Mouse (Mus musculus): Measurements from ENCODE around the gene Dnajc11. TPM values are rescaled to one million over a fixed set of nuclear protein-coding genes. Genes with fewer than 3 reads are reported as not detected.

The Dnajc11 gene
- total RNA-seq, 2 experiments from 2014 or later: 61.8 to 66.6 TPM

DNA sequence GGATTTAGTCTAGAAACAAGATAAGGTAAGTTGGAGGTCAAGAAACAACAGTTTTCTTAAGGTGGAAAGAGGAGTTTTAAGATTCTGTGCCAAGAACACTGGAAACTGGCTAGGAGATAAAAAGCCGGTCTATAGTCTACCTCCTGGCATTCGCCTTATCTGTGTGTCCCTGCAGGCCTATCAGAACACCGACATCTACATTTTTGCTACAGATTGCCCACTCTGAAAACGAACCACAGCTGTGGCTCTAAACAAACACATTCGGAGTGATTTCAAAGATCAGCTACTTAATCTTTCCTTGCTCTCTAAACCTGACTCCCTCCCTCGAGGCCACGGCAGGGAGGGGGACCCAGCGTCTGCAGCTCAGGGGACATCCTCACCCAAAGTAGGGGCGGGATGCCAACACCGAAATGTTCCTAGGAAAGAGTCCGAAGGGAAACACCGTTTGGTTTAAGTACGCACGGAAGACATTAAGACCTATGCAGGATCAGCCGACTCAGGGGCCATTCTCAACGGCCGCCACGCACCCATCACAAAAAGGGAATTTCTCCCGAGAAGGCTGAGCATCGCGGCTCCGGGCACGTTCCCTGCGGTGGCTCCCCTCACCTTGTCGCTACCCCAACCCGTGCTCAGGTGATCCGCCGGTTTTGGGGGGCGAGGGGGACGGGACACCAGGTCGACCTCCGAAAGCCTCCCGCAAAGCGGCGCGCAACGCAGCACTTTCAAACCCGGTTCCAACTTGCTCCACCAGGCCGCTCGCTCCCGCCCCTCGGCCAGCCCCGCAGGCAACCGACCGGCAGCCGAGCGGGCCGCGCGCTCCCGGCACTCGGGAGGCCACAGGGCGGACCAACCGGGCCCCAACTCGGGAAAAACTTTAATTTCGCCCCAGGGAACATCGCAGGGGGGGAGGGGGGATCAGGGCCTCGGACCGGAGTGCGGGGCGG lies 61.0 kb downstream of the Dnajc11 start:
- no peak for DNase-seq (ENCODE audit: extremely low spot score in 1 of 2, low spot score in 2 of 2)
- intact Hi-C loops (cut with DNase I): no loop called here
- no peak overlapping the region for H3K27ac ChIP-seq
- peak overlapping the region; percentile 97 for H3K4me3 ChIP-seq
- TF ChIP-seq CTCF (IDR thresholded peaks at IDR 0.05): no peak

DNA sequence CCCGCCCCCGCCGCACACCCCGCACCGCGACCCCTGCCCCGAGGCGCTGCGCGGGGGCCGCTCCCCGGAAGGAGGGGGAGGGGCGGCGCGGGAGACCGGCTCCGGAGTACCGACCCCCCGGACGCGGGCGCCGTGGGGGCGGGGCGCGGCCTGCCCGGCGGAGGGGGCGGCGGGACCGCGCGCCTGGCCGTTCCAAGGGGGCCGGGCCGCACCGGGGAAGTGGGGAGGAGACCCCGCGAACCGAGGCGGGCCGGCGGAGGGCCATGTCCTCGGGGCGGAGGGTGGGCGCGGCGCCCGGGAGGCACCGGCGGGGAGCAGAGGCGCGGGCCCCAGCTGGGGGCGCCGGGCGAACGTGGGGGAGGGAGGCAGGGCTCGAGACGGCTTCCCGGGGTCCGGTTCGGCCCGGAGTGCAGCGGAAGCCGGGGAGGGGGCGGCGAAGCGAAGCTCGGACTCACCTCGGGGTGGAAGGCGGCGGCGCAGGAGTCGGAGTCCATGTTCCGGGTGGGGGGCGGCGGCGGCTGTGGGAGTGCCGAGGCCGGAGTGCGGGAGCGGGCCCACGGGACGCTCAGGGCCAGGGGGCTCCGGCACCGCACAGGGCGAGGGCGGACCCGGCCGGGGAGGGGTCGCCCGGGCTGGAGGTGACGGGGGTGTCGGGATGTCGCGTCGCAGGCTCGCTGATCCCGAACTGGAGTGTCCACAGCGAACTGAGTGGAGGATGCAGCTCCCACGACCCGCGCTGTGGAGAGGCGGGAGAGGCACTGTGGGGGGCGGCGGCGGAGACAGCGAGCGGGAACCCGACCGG lies 62.1 kb downstream of the Dnajc11 start:
- Histone ChIP-seq H3K4me3 (peak overlapping the region; percentile 97), H3K27ac (peak overlapping the region; percentile 88)
- intact Hi-C loops (cut with DNase I): loop anchor here (1.0 kb wide), 1 partner anchor 14 kb away; no protein-coding TSS in a partner anchor
- no peak for TF ChIP-seq CTCF (IDR thresholded peaks at IDR 0.05)
- no peak for DNase-seq (ENCODE audit: extremely low spot score in 1 of 2, low spot score in 2 of 2)

DNA sequence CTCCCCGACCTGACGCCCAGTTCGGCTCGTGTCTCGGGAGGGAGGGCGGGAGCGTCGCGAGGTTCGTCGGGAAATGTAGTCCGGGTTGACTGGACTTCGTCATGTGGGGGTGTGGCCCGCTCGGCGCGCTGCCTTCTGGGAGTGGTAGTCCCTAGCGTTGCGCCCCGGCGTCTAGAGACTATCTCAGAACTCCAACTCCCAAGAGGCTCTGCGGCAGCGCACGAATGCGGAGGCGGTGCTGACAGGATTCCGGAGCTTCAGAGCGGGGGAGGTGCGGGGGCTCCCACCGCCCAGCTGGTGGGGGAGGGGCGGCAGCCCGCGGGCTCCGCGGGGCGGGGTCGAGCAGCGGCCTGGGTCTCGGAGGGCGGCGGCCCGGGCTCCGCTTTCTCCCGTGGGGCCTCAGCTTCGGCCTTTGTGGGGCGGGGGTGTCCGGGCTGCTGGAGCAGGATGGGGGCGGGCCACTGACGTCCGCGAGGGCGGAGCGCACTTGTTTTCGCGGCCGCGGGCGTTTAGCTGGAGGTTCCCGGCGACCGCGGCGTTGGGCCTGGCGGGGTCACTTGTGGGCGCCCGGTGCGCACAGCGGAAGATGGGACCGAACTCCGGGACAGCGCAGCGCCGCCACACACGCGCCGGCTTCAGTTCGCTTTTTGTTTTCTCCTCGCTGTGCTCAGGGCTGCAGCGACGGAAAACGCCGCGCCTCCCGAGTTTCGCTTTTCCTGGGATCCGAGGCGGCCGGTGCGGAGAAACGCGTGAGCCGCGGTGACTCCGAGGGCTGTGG lies 62.9 kb downstream of the Dnajc11 start, which contains the start of gene Phf13:
TSS of gene Phf13 (minus strand) at position 86 of the 778 bp plus-strand sequence.
- TF ChIP-seq CTCF (IDR thresholded peaks at IDR 0.05): no peak; the same call in 1 of the 2 replicates
- peak; percentile 98 to 99 for DNase-seq (ENCODE audit: extremely low spot score in 1 of 2, low spot score in 2 of 2)
- intact Hi-C loops (cut with DNase I): loop anchor here (1.0 kb wide), 1 partner anchor 13 kb away; no protein-coding TSS in a partner anchor
- peak within 1 kb of the TSS; percentile 97 for H3K4me3 ChIP-seq
- H3K27ac ChIP-seq: peak within 1 kb of the TSS; percentile 99

DNA sequence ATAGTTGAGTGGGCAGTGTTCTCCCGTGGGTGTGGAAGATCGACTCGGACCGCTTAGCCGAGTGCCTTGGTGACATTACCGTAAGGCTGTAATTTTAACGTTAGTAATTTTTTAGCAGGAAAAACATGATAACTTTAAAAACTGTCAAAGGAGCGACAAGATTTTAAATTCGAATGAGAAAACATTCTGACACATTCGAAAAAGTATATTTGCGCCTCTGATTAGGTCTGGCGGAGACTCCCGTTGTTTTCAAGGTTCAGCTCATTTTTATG lies 63.4 kb downstream of the Dnajc11 start:
- DNase-seq (ENCODE audit: extremely low spot score in 1 of 2, low spot score in 2 of 2): no peak
- intact Hi-C loops (cut with DNase I): loop anchor here (1.0 kb wide), 1 partner anchor 12 kb away; no protein-coding TSS in a partner anchor
- no peak for TF ChIP-seq CTCF (IDR thresholded peaks at IDR 0.05)
- peak overlapping the region; percentile 97 for H3K4me3 ChIP-seq
- H3K27ac ChIP-seq: peak overlapping the region; percentile 99

DNA sequence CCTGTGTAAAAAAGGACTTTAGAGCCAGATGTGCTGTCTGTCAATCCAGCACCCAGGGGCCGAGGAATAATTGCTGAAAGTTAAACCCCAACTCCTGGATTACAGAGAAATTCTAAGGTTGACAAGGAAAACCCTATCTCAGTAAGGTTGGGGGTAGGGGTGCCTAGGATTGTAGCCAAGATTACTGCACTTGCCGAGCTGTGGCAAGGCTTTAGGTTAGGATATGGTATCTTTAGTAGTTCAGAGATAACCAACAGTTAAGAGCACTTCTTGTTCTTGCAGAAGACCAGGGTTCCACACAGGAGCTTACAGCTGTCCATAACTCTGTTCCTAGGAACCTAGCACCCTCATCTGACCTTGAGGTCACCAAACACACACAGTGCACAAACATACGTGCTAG lies 64.2 kb downstream of the Dnajc11 start:
- H3K27ac ChIP-seq: no peak overlapping the region
- intact Hi-C loops (cut with DNase I): no loop called here
- DNase-seq (ENCODE audit: extremely low spot score in 1 of 2, low spot score in 2 of 2): no peak
- TF ChIP-seq CTCF (IDR thresholded peaks at IDR 0.05): no peak
- H3K4me3 ChIP-seq: peak overlapping the region; percentile 97; the same call in 1 of the 2 replicates

DNA sequence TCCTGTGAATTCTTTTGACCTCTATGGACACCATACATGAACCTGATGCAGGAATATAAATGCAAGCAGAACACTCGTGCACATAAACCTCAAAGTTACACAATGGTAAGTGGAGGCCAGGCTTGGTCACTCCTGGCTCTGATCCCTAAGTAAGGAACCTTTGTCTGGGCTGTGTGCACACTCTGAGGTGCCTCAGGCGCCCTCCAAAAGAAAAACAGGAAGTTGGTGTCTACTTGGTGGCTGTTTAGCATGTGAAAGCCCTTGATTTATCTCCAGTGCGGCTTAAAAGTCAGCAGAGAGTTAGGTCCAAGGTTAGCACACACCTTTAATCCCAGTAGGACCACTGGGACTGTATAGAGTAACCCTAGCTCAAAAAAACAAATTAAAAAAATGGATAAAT lies 66.0 kb downstream of the Dnajc11 start:
- no peak overlapping the region for H3K4me3 ChIP-seq
- no peak overlapping the region for H3K27ac ChIP-seq
- DNase-seq (ENCODE audit: extremely low spot score in 1 of 2, low spot score in 2 of 2): no peak
- no peak for TF ChIP-seq CTCF (IDR thresholded peaks at IDR 0.05)
- intact Hi-C loops (cut with DNase I): no loop called here

DNA sequence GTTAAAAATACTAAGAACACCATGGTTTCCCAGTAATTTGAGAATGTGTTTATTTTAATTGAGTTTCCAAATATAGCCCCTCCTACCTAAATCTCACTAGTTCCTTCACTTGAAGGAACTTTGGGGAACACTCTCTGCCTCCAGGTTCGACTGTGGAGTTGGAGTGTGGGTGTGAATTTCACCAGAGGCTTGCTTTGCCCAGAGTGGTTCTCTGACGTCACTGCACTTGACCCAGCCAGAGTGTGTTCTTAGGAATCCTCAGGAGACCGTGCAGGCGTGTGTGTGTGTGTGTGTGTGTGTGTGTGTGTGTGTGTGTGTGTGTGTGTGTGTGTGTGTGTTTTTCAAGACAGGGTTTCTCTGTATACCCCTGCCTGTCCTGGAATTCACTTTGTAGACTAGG lies 67.4 kb downstream of the Dnajc11 start:
- intact Hi-C loops (cut with DNase I): no loop called here
- no peak for TF ChIP-seq CTCF (IDR thresholded peaks at IDR 0.05)
- Histone ChIP-seq H3K4me3 (no peak overlapping the region), H3K27ac (no peak overlapping the region)
- DNase-seq (ENCODE audit: extremely low spot score in 1 of 2, low spot score in 2 of 2): no peak

DNA sequence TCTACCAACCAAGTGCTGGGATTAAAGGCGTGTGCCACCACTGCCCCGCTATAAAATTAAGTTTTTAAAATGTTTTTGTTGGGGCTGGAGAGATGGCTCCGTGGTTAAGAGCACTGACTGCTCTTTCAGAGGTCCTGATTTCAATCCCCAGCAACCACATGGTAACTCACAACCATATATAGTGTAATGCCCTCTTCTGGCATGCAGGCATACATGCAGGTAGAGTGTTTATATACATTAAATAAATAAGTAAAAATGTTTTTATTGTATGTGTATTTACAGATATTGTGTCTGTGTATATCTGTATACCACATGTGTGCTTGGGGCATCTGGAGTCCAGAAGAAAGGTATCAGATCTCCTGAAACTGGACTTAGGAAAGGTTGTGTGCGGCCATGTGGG lies 67.8 kb downstream of the Dnajc11 start:
- no peak; the same call in none of the 2 replicates for TF ChIP-seq CTCF (IDR thresholded peaks at IDR 0.05)
- intact Hi-C loops (cut with DNase I): no loop called here

DNA sequence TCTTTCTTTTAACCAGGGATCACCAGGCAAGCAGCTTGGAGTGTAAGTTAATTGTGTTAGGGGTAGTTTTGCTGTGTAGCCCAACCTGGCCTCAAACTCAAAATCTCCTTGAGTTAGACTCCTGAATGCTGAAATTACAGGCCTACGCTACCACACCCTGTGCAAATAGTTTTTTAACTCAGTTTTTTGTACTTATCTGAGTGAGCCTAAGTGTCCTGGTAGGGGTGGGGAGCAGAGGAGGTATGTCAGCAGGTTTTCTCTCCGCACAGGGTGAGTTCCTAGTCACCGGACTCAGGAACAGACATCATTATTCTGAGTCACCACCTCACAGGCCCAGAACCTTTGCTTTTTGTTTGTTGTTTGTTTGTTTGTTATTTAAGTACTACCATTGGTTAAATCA lies 68.6 kb downstream of the Dnajc11 start:
- no peak overlapping the region for H3K4me3 ChIP-seq
- no peak for TF ChIP-seq CTCF (IDR thresholded peaks at IDR 0.05)
- no peak for DNase-seq (ENCODE audit: extremely low spot score in 1 of 2, low spot score in 2 of 2)

More for the DNA sequence above, 67.8 kb downstream of the Dnajc11 start:
- Histone ChIP-seq H3K27ac (no peak overlapping the region), H3K4me3 (no peak overlapping the region)
- no peak for DNase-seq (ENCODE audit: extremely low spot score in 1 of 2, low spot score in 2 of 2)

DNA sequence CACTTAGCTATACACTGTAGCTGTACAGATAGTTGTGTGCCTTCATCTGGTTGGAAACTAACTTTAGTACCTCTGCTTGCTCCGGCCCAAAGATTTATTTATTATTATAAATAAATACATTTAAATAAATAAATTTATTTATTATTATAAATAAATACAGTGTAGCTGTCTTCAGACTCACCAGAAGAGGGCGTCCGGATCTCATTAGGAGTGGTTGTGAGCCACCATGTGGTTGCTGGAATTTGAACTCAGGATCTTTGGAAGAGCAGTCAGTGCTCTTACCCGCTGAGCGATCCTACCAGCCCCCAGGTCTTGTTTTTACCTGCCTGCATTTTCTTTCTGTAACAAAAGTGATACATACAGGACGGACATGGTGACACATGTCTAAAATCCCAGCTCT lies 72.6 kb downstream of the Dnajc11 start:
- intact Hi-C loops (cut with DNase I): no loop called here
- Histone ChIP-seq H3K27ac (no peak overlapping the region), H3K4me3 (no peak overlapping the region)
- DNase-seq (ENCODE audit: extremely low spot score in 1 of 2, low spot score in 2 of 2): no peak
- peak; percentile 42 for TF ChIP-seq CTCF (IDR thresholded peaks at IDR 0.05)

More for the DNA sequence above, 68.6 kb downstream of the Dnajc11 start:
- H3K27ac ChIP-seq: no peak overlapping the region
- intact Hi-C loops (cut with DNase I): no loop called here

DNA sequence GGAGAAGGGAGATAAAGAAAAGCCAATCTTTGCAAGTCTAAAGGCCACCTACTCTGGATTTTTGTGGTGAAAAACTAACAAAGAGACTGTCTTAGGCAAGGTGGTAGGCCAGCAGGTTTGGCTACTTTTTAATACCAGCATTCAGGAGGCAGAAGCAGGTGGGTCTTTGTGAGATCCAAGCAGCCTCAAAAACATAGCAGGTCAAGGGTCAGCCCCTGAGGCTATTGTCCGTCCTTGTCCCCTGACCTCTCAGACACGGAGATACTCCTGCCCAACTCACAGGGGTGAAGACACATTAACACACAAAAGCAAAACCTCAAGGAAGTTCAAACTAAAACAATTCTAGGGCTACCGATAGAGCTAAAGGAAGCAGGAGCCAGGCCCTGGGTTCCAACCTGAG lies 73.3 kb downstream of the Dnajc11 start:
- intact Hi-C loops (cut with DNase I): no loop called here
- H3K27ac ChIP-seq: peak overlapping the region; percentile 96
- no peak for DNase-seq (ENCODE audit: extremely low spot score in 1 of 2, low spot score in 2 of 2)
- no peak for TF ChIP-seq CTCF (IDR thresholded peaks at IDR 0.05)
- H3K4me3 ChIP-seq: no peak overlapping the region

All from left cerebral cortex, adult 2 months (tissue).